Mouse (Mus musculus) lung, postnatal 0 days (tissue): Measurements from ENCODE around the gene Gm6583.

Experiments
- CTCF ChIP-seq: IDR thresholded peaks from 2 replicates; pipeline ENCODE4 v1.5.1; 2016; ENCODE audit warnings: antibody characterized with exemption, mild to moderate bottlenecking
- EP300 ChIP-seq: IDR thresholded peaks from 2 replicates; pipeline ENCODE4 v1.6.1; 2016; ENCODE audit warnings: antibody characterized with exemption, mild to moderate bottlenecking, control low read depth

- TF ChIP-seq CTCF (no peak), EP300 (no peak)
These were observed 28.0 kb downstream of the Gm6583 start for GRCm38 (mm10) chr5:112327854-112328253.
